Mouse (Mus musculus): ENCODE results near the gene Rasgrp1. TPM values are rescaled to one million over a fixed set of nuclear protein-coding genes. Genes with fewer than 3 reads are reported as not detected.

Gene Rasgrp1
- polyA plus RNA-seq, 1 experiment = not detected

DNA sequence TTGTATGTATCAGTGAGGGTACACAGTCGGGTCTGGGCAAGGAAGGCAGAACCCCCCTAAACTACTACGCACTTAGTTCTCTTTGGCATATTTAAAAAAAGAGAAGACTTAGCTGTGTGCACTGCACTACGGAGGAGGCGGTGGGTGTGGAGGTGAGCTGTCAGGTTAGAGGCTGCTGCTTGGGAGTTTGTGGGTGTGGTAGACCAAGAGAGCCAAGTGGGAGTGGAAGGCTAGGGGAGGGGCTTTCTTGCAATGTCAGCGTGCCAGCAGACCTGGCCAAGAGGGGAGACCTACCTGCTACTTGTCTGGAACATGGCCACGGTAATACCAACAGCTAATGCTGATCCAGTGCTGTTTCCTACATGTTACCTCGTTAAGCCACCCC, 431 bp upstream of the Rasgrp1 start:
- Histone ChIP-seq H3K4me3 (ENCODE audit: insufficient read depth, low read depth, low read length) (no peak overlapping the region), H3K27ac (replicated peaks; ENCODE audit: low read depth, low read length) (no peak overlapping the region)

DNA sequence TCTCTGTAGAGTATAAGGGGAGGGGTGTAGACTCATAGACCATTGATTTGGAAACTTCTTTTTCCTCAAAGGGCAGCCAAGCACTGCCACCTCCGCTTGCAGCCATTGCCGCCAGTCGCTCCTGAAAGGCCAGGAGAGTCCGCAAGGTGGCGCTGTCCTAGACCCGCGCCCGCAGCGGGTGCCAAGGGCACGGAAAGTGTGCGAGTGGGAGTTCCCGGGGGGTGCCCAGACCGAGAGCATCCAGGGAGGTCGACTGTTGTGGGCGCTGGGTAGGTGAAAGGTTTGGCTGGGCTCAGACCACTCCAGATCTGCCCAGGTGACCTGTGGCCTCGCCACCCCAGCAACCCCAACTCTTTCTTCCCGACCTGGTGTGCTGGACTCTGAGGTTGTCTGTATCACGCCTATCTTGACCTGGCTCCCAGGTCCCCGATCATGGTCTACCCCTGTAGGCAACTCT, 683 bp downstream of the Rasgrp1 start:
- no peaks in the 10 kb centered on the region for H3K4me1 ChIP-seq (ENCODE audit: control insufficient read depth, insufficient read depth, insufficient read length, low read length)
- H3K4me3 ChIP-seq (ENCODE audit: insufficient read depth, low read depth, low read length) = peak overlapping the region; percentile 55
- no peak overlapping the region for H3K27ac ChIP-seq (replicated peaks; ENCODE audit: low read depth, low read length)

More for the DNA sequence above, 431 bp upstream of the Rasgrp1 start:
- H3K4me1 ChIP-seq (ENCODE audit: control insufficient read depth, insufficient read depth, insufficient read length, low read length) = no peaks in the 10 kb centered on the region

- Histone ChIP-seq H3K27ac (replicated peaks; ENCODE audit: low read depth, low read length) (no peak overlapping the region), H3K4me1 (ENCODE audit: control insufficient read depth, insufficient read depth, insufficient read length, low read length) (no peaks in the 10 kb centered on the region), H3K4me3 (ENCODE audit: insufficient read depth, low read depth, low read length) (no peak overlapping the region)
Measured at GRCm38 (mm10) chr2:117338501-117338900, 4.3 kb downstream of the Rasgrp1 start.

DNA sequence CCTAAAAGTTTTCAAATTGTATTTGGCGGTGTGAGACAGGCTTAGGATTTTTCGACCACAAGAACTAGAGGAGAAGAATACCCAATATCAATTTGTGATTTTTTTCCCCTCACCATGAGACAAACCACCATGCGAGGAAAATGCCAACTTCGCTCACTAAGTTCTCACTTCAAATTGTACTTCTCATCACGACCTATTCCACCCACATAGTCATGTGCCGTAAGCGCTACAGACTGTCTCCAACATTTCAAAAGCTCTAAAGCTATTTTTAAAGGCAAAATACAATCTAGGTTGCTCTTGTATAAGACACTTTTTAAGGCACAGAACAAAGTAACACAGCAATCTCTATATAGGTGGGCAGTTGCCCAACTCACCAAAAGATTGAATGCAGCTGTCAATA, 4.9 kb downstream of the Rasgrp1 start:
- Histone ChIP-seq H3K4me1 (ENCODE audit: control insufficient read depth, insufficient read depth, insufficient read length, low read length) (no peaks in the 10 kb centered on the region), H3K27ac (replicated peaks; ENCODE audit: low read depth, low read length) (no peak overlapping the region), H3K4me3 (ENCODE audit: insufficient read depth, low read depth, low read length) (no peak overlapping the region)

GRCm38 (mm10) chr2:117336946-117337665, 5.7 kb downstream of the Rasgrp1 start:
- Histone ChIP-seq H3K4me3 (ENCODE audit: insufficient read depth, low read depth, low read length) (no peak overlapping the region), H3K4me1 (ENCODE audit: control insufficient read depth, insufficient read depth, insufficient read length, low read length) (no peaks in the 10 kb centered on the region), H3K27ac (replicated peaks; ENCODE audit: low read depth, low read length) (no peak overlapping the region)

DNA sequence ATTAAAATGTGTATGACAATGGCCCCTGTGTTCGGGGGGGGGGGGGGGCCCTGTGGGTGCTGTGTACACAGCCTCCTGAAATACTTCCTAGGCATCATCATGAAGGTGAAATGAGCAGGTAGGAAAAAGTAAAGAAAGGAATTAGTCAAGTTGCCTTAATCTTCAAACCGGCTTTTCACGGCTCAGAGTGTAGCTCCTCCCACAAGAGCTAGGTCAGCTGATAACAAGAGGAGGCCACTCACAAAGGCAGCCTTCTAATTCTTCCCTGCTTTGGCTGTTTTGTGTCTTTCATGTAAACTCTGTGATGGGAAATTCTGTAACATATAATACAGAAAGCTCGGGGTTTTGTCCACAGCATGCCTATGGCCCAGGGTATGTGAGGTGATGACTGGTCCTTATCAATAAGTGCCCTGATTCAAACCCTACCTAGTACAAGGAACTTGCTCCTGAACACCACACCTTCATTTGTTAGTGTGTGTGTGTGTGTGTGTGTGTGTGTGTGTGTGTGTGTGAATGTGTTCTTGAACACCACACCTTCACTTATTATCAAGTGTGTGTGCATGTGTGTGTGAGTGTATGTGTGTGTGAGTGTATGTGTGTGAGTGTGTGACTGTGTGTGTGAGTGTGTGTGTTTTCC, 7.1 kb downstream of the Rasgrp1 start:
- Histone ChIP-seq H3K4me3 (ENCODE audit: insufficient read depth, low read depth, low read length) (no peak overlapping the region), H3K4me1 (ENCODE audit: control insufficient read depth, insufficient read depth, insufficient read length, low read length) (no peaks in the 10 kb centered on the region), H3K27ac (replicated peaks; ENCODE audit: low read depth, low read length) (no peak overlapping the region)

DNA sequence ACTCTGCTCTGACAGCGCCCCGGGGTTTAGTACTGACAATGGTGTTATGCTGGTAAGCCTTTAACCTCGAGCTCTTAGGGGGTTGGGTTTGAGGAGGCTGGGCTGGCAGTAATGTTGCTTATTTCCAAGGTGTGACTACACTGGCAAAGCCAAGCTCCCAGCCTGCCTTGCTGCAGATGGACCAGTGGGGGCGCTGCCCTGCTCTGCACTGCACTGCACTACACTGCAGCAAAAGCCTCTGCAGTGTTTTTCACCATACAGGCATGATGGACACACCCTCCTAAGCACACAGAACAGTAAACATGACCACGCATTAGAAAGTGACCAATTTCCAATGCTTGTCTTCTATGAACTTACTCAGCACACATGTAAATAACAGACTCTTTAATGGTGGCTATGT, 11.2 kb downstream of the Rasgrp1 start:
- no peak overlapping the region for H3K4me3 ChIP-seq (ENCODE audit: insufficient read depth, low read depth, low read length)
- H3K4me1 ChIP-seq (ENCODE audit: control insufficient read depth, insufficient read depth, insufficient read length, low read length) = no peaks in the 10 kb centered on the region
- no peak overlapping the region for H3K27ac ChIP-seq (replicated peaks; ENCODE audit: low read depth, low read length)

GRCm38 (mm10) chr2:117328521-117329285, 14.1 kb downstream of the Rasgrp1 start:
- no peak overlapping the region for H3K4me3 ChIP-seq (ENCODE audit: insufficient read depth, low read depth, low read length)
- H3K27ac ChIP-seq (replicated peaks; ENCODE audit: low read depth, low read length) = no peak overlapping the region
- no peaks in the 10 kb centered on the region for H3K4me1 ChIP-seq (ENCODE audit: control insufficient read depth, insufficient read depth, insufficient read length, low read length)

DNA sequence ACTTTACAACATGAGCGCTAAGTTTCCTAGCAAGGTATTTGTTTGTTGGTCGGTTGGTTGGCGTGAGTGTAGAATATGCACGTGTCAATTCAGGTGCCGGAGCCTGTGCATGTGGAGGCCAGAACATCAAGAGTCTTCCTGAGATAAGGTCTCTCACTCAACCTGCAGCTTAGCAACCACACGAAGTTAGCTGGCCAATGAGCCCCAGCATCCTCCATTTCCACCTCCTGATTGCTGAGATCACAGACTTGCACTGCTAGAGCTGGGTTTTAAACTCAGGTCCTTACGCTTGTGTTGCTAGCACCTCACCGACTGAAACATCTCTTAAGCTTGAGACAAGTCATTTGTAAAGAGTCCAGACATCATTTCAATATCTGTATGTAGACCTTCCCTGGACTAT, 20.4 kb downstream of the Rasgrp1 start:
- Histone ChIP-seq H3K4me3 (ENCODE audit: insufficient read depth, low read depth, low read length) (no peak overlapping the region), H3K27ac (replicated peaks; ENCODE audit: low read depth, low read length) (no peak overlapping the region), H3K4me1 (ENCODE audit: control insufficient read depth, insufficient read depth, insufficient read length, low read length) (no peaks in the 10 kb centered on the region)

DNA sequence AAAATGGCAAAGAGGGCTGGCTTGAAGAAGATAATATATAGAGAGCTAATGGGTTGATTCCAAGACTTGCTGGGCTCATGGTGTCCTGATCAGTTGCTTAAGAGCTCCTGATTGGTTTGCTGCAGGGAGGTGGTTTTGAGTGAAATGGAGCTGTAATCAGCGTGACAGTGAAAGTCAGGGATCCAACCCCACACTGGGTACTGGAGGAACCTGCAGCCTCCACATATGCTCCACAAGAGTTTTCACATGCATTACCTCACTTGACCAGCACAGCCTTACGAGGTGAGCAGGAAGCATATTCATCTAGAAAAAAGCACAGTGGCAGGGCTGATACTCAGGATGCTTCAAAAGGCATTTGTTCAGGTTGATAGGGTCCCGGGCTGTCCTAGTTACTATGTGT, 21.6 kb downstream of the Rasgrp1 start:
- Histone ChIP-seq H3K4me1 (ENCODE audit: control insufficient read depth, insufficient read depth, insufficient read length, low read length) (no peaks in the 10 kb centered on the region), H3K27ac (replicated peaks; ENCODE audit: low read depth, low read length) (no peak overlapping the region), H3K4me3 (ENCODE audit: insufficient read depth, low read depth, low read length) (no peak overlapping the region)

DNA sequence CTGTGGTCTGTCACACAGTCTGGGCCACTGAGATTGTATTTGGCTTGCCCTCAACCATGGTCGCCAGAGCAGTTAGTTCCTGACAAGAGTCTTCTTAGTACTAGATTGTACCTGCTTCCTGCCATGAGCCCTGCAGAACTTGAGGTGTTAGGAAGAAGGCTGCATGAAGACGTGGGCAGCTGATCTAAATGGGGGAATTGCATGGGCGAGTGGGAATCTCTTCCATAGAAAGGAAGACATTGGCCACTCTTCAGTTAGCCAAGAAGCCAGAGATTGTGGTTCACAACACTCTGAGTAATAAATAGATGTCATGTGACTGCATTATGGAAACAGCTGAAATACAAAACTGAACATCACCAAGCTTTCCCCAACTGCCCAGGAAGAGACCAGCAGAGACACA, 23.8 kb downstream of the Rasgrp1 start:
- Histone ChIP-seq H3K4me1 (ENCODE audit: control insufficient read depth, insufficient read depth, insufficient read length, low read length) (no peaks in the 10 kb centered on the region), H3K27ac (replicated peaks; ENCODE audit: low read depth, low read length) (no peak overlapping the region)

DNA sequence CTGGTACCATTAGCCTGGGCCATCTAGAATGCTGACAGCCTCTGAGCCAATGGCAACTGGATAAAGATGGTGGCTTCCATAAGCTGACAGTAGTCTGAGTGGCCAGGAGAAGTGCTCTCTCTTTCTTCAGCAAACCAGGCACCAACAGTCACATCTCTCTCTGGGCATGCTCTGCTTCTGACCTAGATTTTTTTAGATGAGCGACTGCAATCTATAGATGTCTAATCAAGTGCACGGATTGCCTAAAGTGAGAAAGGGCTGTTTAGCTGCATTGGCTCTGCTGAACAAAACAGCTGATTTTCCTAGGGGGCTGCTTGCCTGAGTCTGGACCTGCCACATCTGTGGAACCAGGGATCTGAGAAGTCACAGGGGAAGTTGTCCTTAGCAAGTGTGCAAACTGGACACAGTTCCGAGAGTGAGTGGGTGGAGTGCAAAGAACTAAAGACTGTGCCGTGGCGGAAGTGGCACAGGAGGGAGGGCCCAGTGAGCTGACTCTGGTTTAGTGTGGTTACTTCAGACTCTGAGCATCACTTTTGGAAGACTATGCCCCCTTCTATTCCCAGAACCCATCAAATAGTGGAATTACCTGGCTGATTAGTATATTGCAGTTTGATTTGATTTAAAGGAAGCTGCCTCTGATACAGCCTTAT, 29.1 kb downstream of the Rasgrp1 start:
- Histone ChIP-seq H3K4me1 (ENCODE audit: control insufficient read depth, insufficient read depth, insufficient read length, low read length) (no peaks in the 10 kb centered on the region), H3K27ac (replicated peaks; ENCODE audit: low read depth, low read length) (no peak overlapping the region), H3K4me3 (ENCODE audit: insufficient read depth, low read depth, low read length) (no peak overlapping the region)

More for the DNA sequence above, 23.8 kb downstream of the Rasgrp1 start:
- no peak overlapping the region for H3K4me3 ChIP-seq (ENCODE audit: insufficient read depth, low read depth, low read length)

DNA sequence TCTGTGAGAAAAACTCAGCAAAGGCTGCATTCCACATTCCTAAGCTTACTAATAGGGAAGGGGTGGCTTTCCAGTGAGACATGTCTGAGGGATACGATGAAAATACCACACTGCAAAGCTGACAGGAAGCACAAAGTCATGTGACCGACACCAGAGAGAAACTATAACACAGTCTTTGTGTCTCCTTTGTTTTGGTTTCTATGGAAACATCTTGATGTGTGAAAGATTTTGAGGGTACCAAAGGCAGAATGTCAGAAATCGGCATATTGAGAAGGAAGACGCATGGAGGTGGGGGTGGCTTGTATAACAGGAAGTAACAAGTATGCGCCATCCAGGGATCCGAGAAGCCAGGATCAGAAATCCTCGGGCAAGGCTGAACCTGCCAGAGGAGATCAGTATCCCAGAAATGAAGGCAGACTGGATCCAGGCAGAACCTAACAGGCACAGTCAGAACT, 30.3 kb downstream of the Rasgrp1 start:
- H3K4me1 ChIP-seq (ENCODE audit: control insufficient read depth, insufficient read depth, insufficient read length, low read length) = no peaks in the 10 kb centered on the region
- 0 out of 2 replicates have a peak overlapping the region, but pooled peaks have one; percentile 13 for H3K4me3 ChIP-seq (ENCODE audit: insufficient read depth, low read depth, low read length)
- no peak overlapping the region for H3K27ac ChIP-seq (replicated peaks; ENCODE audit: low read depth, low read length)

- Histone ChIP-seq H3K27ac (replicated peaks; ENCODE audit: low read depth, low read length) (no peak overlapping the region), H3K4me3 (ENCODE audit: insufficient read depth, low read depth, low read length) (no peak overlapping the region), H3K4me1 (ENCODE audit: control insufficient read depth, insufficient read depth, insufficient read length, low read length) (no peaks in the 10 kb centered on the region)
Measured at GRCm38 (mm10) chr2:117312030-117312429, 30.8 kb downstream of the Rasgrp1 start.

DNA sequence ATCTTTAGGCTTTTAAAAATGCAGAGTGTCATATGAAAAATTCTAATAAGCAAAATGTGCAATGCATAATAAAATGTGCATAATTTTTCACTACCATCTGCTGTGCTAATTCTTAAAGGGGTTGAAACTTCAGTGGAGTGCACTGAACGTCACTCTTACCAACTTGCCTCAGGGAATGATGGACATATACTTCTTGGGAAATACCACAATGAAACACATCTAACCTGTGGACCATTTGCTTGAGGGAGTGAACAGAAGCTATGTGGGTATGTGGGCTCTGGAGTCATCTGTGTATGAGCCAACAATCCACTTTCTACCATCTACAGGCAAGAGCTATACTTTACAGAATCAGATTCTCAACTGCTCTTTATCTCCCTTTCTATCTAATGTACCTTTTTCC, 31.5 kb downstream of the Rasgrp1 start:
- no peak overlapping the region for H3K27ac ChIP-seq (replicated peaks; ENCODE audit: low read depth, low read length)
- H3K4me1 ChIP-seq (ENCODE audit: control insufficient read depth, insufficient read depth, insufficient read length, low read length) = no peaks in the 10 kb centered on the region
- H3K4me3 ChIP-seq (ENCODE audit: insufficient read depth, low read depth, low read length) = no peak overlapping the region
